Mouse (Mus musculus) heart, embryonic 11.5 days (tissue): ENCODE results near the gene Os9. TPM values are rescaled to one million over a fixed set of nuclear protein-coding genes. Genes with fewer than 3 reads are reported as not detected.

ENCODE experiments used
- ATAC-seq: fragments of 200-750 bp; cut with Nextera tagmentation; replicated peaks from 2 replicates; pipeline ENCODE4 v1.8.0; 2017; ENCODE audit warnings: moderate library complexity; ENCODE audit not compliant: insufficient number of reproducible peaks, low FRiP score, low TSS enrichment
- H3K27ac ChIP-seq: fragments of 300-500 bp; sonication (generic); 2 replicates; pipeline ENCODE4 v1.5.1; 2014; ENCODE audit warnings: mild to moderate bottlenecking, low read depth, low read length
- H3K27me3 ChIP-seq: fragments of 300-500 bp; sonication (generic); 2 replicates; pipeline ENCODE4 v1.6.1; 2014; ENCODE audit warnings: mild to moderate bottlenecking, low read length, mixed read lengths; ENCODE audit not compliant: control insufficient read depth, insufficient read depth
- H3K36me3 ChIP-seq: fragments of 300-500 bp; sonication (generic); 2 replicates; pipeline ENCODE4 v1.6.1; 2014; ENCODE audit warnings: mild to moderate bottlenecking, low read length, moderate library complexity, mixed read lengths; ENCODE audit not compliant: control insufficient read depth, insufficient read depth
- H3K4me1 ChIP-seq: fragments of 300-500 bp; sonication (generic); 2 replicates; pipeline ENCODE4 v1.6.1; 2014; ENCODE audit warnings: low read length; ENCODE audit not compliant: control insufficient read depth, insufficient read depth
- H3K4me2 ChIP-seq: fragments of 300-500 bp; sonication (generic); 2 replicates; pipeline ENCODE4 v1.6.1; 2014; ENCODE audit warnings: mild to moderate bottlenecking, moderate library complexity
- H3K4me3 ChIP-seq: fragments of 300-500 bp; sonication (generic); 2 replicates; pipeline ENCODE4 v1.5.1; 2014; ENCODE audit warnings: low read depth, low read length
- H3K9ac ChIP-seq: fragments of 300-500 bp; sonication (generic); 2 replicates; pipeline ENCODE4 v1.6.1; 2014; ENCODE audit warnings: mild to moderate bottlenecking, low read depth, low read length, moderate library complexity
- H3K9me3 ChIP-seq: fragments of 300-500 bp; sonication (generic); replicated peaks from 2 replicates; pipeline ENCODE4 v1.6.1; 2016; ENCODE audit warnings: low read length; ENCODE audit not compliant: control insufficient read depth
- WGBS: fragments of 180-500 bp; shearing (Covaris S2); extraction: QIAGEN DNeasy Blood & Tissue Kit; methylation state at CpG from one replicate; pipeline ENCODE4 v1.1.7; 2014; ENCODE audit not compliant: insufficient replicate concordance; 5-methylcytosine and 5-hydroxymethylcytosine counted together
- polyA plus RNA-seq: library from polyadenylated mRNA; unstranded; fragments of >200 nt; fragmentation: Nextera tagmentation; extraction: Ambion mirVana; gene quantifications from 2 replicates; pipeline ENCODE4 v1.2.1, GENCODE M21; 2014

The Os9 gene
- polyA plus RNA-seq, 1 experiment from 2014 or later: 21.3 TPM

DNA sequence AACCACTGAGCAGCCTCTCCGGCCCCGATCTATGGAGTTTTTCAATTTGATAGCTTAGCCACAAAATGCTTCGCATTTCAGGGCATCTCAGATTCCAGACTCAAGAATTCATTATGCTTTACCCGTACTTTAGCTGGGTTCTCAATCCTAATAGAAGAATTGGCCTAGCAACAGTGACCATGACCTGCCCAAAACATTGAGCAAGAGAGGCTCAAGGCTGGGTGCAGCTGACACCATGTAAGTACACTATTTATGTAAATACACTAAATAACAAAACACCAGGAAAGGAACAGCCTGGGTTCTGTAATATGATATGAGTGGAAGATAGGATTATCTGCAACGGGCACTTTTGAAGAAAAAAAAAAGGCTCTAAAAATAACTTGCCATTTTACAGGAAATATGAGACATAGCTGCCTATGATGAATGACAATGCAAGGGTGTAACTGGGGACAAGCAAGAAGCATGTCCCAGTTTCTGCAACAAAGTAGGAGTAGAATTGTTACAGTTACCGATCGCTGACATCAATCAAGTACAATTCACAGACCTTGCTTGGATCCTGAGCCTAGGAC, 6.9 kb upstream of the Os9 start:
- H3K4me1 ChIP-seq: peaks cover 5% of the 10 kb centered on the region; the same call in 1 of the 2 replicates
- H3K4me2 ChIP-seq: no peak overlapping the region
- no peak overlapping the region for H3K9ac ChIP-seq
- no peaks in the 10 kb centered on the region for H3K27me3 ChIP-seq
- H3K27ac ChIP-seq: no peak overlapping the region
- 70% methylated on average over 7 of the region's 7 CpGs for WGBS
- ATAC-seq: no peak
- H3K9me3 ChIP-seq: no peaks in the 10 kb centered on the region
- H3K4me3 ChIP-seq: no peak overlapping the region
- H3K36me3 ChIP-seq: no peaks in the 10 kb centered on the region

DNA sequence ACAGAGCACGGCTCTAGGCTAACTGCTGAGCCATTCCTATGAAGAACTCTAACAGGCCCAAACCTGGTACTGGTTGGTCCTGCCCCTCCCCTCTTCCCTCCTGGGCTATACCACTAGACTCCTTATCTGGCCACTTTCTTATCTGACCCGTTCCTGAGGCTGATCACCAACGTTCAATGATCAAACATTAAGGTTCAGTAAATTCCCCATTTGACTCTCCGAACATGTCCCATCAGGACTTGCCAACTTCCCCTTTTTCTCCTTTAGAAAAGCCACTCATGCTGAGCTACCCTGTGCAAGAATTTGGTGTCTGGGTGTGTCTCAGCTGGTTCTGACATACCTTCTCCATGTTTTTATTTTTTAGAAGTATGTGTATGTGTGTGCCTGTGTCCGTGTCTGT, 5.6 kb upstream of the Os9 start:
- WGBS: 59% methylated on average over 5 of the region's 5 CpGs
- no peak overlapping the region for H3K27ac ChIP-seq

DNA sequence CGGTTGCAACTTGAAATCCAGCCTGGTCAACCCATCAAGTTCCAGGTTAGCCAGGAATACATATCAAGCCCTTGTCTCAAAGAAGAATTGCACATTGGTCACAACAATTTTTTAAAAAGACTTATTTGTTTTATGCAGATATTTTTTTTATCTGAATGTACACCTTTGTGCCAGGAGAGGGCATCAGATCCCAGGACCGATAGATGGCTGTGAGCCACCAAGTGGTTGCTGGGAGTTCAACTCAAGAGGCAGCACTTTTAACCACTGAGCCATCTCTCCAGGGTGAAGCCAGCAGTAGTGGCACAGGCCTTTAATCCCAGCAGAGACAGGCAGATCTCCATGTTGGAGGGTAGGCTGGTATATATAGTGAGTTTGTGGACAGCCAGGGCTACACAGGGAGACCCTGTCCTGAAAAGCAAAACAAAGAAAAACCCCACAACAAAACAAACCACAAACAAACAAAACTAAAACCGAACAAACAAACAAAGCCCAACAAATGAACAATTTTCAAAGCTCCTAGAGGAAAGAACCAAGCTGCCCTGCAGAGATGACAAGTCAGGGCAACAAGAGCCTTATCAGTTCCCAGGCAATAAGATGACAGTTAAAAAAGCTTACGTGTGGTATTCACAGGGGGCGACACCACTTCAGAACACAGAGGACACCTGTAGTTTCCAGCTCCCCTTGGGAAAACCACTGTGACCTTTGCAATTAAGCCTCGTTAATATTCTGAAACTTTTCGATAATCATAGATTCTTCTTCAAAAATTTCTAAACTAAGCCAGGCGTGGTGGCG, 4.5 kb upstream of the Os9 start:
- ATAC-seq: no peak
- H3K4me3 ChIP-seq: no peak overlapping the region
- no peaks in the 10 kb centered on the region for H3K27me3 ChIP-seq
- no peaks in the 10 kb centered on the region for H3K36me3 ChIP-seq
- H3K4me1 ChIP-seq: peaks cover 7% of the 10 kb centered on the region
- no peaks in the 10 kb centered on the region for H3K9me3 ChIP-seq
- H3K9ac ChIP-seq: no peak overlapping the region
- 68% methylated on average over 9 of the region's 9 CpGs for WGBS
- no peak overlapping the region for H3K4me2 ChIP-seq
- H3K27ac ChIP-seq: no peak overlapping the region

More for the DNA sequence above, 5.6 kb upstream of the Os9 start:
- H3K36me3 ChIP-seq: no peaks in the 10 kb centered on the region
- H3K4me2 ChIP-seq: no peak overlapping the region
- no peaks in the 10 kb centered on the region for H3K27me3 ChIP-seq
- no peak overlapping the region for H3K9ac ChIP-seq
- ATAC-seq: no peak
- peaks cover 5% of the 10 kb centered on the region; the same call in 1 of the 2 replicates for H3K4me1 ChIP-seq
- H3K4me3 ChIP-seq: no peak overlapping the region
- H3K9me3 ChIP-seq: no peaks in the 10 kb centered on the region

DNA sequence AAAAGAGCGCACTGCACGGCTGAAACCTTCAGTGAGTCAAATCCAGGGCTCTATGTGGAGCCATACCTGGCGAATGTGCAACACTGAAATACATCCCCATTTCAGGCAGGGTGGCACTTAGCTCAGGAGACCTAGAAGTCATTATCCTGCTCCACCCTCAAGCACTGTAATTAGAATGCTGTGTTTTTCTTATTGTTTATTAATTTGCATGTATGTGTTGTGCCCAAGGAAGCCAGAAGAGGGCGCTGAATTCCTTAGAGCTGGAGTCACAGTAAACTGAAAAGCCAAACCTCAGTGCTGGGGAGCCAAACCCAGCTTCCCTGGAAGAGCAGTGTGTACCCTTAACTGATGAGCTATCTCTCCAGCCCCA, 2.5 kb upstream of the Os9 start:
- 0 out of 2 replicates have a peak overlapping the region, but pooled peaks have one; percentile 18 for H3K9ac ChIP-seq
- H3K4me1 ChIP-seq: peaks cover 10% of the 10 kb centered on the region
- peaks cover 6% of the 10 kb centered on the region; the same call in 1 of the 2 replicates for H3K36me3 ChIP-seq
- no peak for ATAC-seq
- H3K4me3 ChIP-seq: peak overlapping the region; percentile 18
- H3K9me3 ChIP-seq: no peaks in the 10 kb centered on the region
- H3K27ac ChIP-seq: no peak overlapping the region
- no peaks in the 10 kb centered on the region for H3K27me3 ChIP-seq
- WGBS: 13% methylated on average over 4 of the region's 4 CpGs
- peak overlapping the region; percentile 68 for H3K4me2 ChIP-seq

DNA sequence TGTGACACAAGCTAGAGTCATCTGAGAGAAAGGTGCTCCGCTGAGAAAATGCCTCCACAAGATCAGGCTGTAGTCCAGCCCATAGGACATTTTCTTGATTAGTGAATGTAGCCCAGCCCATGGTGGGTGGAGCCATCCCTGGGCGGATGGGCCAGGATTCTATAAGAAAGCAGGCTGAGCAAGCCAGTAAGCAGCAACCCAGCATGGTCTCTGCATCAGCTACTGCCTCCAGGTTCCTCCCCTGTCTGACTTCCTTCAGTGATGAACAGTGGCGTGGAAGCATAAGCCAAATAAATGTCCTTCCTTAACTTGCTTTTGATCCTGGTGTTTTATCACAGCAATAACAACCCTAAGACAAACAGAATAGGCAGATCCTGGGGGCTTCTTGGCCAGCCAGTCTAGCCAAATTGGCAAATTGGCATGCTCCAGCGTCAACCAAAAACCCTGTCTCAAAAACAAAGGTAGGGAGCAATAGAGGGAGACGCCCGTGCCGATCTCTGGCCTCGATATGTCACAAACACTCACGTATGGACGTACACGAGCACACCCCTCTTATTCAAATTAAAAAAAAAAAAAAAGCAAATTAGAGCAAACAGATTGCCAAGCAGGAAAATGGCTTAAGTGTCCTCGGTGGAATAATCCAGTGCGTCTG, 2.0 kb upstream of the Os9 start:
- Histone ChIP-seq H3K4me1 (peaks cover 10% of the 10 kb centered on the region), H3K36me3 (peaks cover 6% of the 10 kb centered on the region; the same call in 1 of the 2 replicates), H3K27me3 (no peaks in the 10 kb centered on the region), H3K9ac (0 out of 2 replicates have a peak overlapping the region, but pooled peaks have one; percentile 18), H3K4me3 (peak overlapping the region; percentile 18), H3K27ac (no peak overlapping the region), H3K9me3 (no peaks in the 10 kb centered on the region), H3K4me2 (peak overlapping the region; percentile 68)
- WGBS: 10% methylated on average over 13 of the region's 13 CpGs
- ATAC-seq: no peak

DNA sequence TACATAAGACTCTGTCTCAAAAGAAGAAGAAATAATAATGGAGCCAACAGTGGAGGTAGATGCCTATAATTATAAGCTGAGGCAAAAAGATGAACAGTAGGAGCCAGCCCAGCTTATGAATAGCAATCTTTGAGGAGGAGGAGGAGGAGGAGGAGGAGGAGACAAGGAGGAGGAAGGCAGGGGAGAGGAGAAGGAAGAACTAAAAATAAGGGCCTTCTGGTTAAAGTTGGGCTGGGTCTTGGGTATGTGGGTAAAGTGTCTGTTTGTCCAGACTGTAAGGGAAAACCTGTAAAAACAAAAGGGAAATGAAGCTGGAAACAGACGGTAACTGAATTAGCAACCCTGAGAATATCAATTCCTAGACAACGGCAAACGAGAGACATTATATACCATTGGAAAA, 1.1 kb upstream of the Os9 start:
- no peaks in the 10 kb centered on the region for H3K9me3 ChIP-seq
- no peak overlapping the region for H3K4me3 ChIP-seq
- WGBS: 68% methylated on average over 3 of the region's 3 CpGs
- no peak overlapping the region for H3K4me2 ChIP-seq
- peaks cover 10% of the 10 kb centered on the region for H3K4me1 ChIP-seq
- ATAC-seq: no peak
- H3K27me3 ChIP-seq: no peaks in the 10 kb centered on the region
- peaks cover 13% of the 10 kb centered on the region; the same call in 1 of the 2 replicates for H3K36me3 ChIP-seq
- no peak overlapping the region for H3K27ac ChIP-seq
- no peak overlapping the region for H3K9ac ChIP-seq

DNA sequence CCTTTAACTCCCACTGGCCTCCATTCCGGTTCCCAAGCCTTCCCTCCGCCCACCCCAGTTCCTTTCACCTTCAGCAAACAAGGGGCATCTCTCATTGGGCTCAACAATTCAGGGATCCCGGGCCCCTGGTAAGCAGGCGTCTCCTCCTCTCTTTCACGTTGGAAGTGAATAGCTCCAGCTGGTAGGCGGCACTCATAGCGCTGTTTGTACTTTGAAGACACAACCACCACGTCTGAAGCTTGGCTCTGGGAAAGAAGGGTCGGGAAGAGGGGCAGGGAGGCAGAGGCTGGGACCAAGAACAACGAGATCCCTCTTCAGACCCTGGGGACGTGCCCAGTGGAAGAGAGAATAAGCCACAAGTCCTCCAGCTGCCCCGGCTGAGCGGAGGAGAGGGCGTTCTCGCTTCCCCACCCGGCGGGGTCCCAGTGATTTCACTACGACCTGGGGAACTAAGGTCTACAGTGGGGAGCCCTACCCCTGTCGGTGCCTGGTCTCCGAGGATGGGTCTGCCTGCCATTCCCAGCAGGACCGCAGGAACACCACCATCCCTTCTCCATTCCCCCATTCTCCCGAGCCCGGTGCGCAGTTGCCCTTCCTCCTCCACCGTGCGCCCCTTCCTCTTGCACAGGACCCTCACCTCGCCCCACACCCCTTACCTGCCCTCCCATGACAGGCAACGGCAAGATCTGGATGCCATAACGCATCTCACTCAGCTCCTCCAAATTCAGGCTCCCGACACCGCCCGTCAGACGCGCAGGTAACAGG, 448 bp downstream of the Os9 start:
- peak overlapping the region; percentile 82 for H3K4me3 ChIP-seq
- H3K27me3 ChIP-seq: no peaks in the 10 kb centered on the region
- WGBS: 4% methylated on average over 34 of the region's 34 CpGs
- H3K4me1 ChIP-seq: peaks cover 10% of the 10 kb centered on the region
- peak overlapping the region; percentile 79 for H3K9ac ChIP-seq
- peak overlapping the region; percentile 98 for H3K4me2 ChIP-seq
- H3K9me3 ChIP-seq: no peaks in the 10 kb centered on the region
- no peak overlapping the region for H3K27ac ChIP-seq
- ATAC-seq: no peak
- peaks cover 19% of the 10 kb centered on the region for H3K36me3 ChIP-seq

DNA sequence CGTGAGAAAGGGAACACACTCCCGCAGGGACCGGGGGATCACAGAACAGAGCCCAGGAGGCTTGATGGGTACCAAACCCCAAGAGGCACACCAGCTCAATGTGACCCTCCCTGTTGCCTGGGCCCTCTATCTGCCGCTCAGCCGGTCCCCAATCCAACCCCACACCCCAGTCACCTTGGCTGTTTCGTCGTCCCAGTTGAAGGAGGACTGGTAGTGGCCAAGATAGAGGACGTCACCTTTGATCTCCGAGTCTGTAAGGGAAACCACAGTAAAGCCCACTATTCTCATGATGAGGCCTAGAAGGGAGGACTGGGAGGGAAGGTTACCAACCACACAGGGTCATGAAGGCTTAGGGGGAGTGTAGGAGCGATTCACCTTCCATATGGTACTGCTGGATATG, 1.7 kb downstream of the Os9 start:
- ATAC-seq: no peak
- no peaks in the 10 kb centered on the region for H3K27me3 ChIP-seq
- WGBS: 87% methylated on average over 10 of the region's 10 CpGs

More for the DNA sequence above, 1.7 kb downstream of the Os9 start:
- Histone ChIP-seq H3K9me3 (no peaks in the 10 kb centered on the region), H3K9ac (no peak overlapping the region), H3K4me3 (no peak overlapping the region), H3K4me2 (no peak overlapping the region), H3K36me3 (peaks cover 19% of the 10 kb centered on the region), H3K4me1 (peaks cover 10% of the 10 kb centered on the region), H3K27ac (no peak overlapping the region)
